22 mouse cellular contexts compared by ENCODE assay signal in the genomic region with DNA sequence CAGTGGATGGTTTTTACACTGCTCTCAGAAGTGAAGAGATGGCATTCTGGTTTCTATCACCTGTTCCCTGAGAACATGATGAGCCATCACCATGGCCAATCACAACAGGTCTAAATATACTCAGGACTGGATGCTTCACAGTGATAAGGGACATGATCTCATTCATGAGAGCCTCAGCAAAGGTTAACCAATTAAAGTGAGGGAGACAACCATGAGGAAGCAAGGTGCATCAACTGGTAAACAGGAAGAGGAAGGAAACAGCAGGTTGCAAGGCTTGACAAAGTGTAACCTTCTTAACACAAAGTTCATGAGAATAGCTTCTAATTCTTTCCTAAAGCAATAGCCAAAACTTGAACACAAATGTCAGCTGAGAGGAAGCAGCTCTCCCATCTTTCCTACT. TPM values are rescaled to one million over a fixed set of nuclear protein-coding genes. Genes with fewer than 3 reads are reported as not detected.
A peak's percentile ranks its signal among the peaks of the same experiment; 100 is the strongest.
DNase-seq lines count a peak whose midpoint lies in the region; ATAC-seq lines count a peak whose summit lies in the region.
"Had no signal": no experiment of that assay in that cellular context is flagged by ENCODE, and none has a peak within 500 bp of the region (broad histone marks: within the 10 kb centered on the region; RNA-seq: fewer than 3 reads in every experiment).

No protein-coding gene starts in this region.

- no peaks in the 10 kb centered on the region for H3K9me3 ChIP-seq in midbrain, embryonic 11.5 days (ENCODE audit: control insufficient read depth, low read length)
- H3K9me3 ChIP-seq in midbrain, embryonic 10.5 days (replicated peaks) = no peaks in the 10 kb centered on the region
- H3K9me3 ChIP-seq: embryonic facial prominence, embryonic 10.5 days; forebrain, embryonic 13.5 days; heart, embryonic 12.5 days; hindbrain, embryonic 15.5 days had no signal

- H3K4me1 ChIP-seq in midbrain, embryonic 11.5 days (ENCODE audit: control insufficient read depth, insufficient read depth, low read length) = no peaks in the 10 kb centered on the region
- H3K4me1 ChIP-seq in midbrain, embryonic 10.5 days = no peaks in the 10 kb centered on the region
- H3K4me1 ChIP-seq: forebrain, embryonic 13.5 days; heart, embryonic 12.5 days; hindbrain, embryonic 15.5 days had no signal

- no peaks in the 10 kb centered on the region; the same call in 1 of the 2 replicates for H3K36me3 ChIP-seq in midbrain, embryonic 11.5 days (ENCODE audit: control insufficient read depth, insufficient read depth, low read length)
- H3K36me3 ChIP-seq in midbrain, embryonic 10.5 days = peaks cover 52% of the 10 kb centered on the region

- no peak for ATAC-seq in midbrain, embryonic 11.5 days (ENCODE audit: low FRiP score)
- peak; percentile 60; the same call in 1 of the 2 replicates for ATAC-seq in neutrophil, adult 5-6 weeks (ENCODE audit: extremely low read depth, insufficient number of reproducible peaks, low FRiP score, poor library complexity, severe bottlenecking)
- ATAC-seq: forebrain, embryonic 13.5 days; forebrain, postnatal 0 days; Patski had no signal

- no peaks in the 10 kb centered on the region for H3K27me3 ChIP-seq in midbrain, embryonic 11.5 days (ENCODE audit: control insufficient read depth, insufficient read depth, low read length)
- no peaks in the 10 kb centered on the region for H3K27me3 ChIP-seq in midbrain, embryonic 10.5 days (ENCODE audit: low read depth, poor library complexity, severe bottlenecking)
- H3K27me3 ChIP-seq: CH12.LX; forebrain, embryonic 13.5 days; heart, embryonic 12.5 days; hindbrain, embryonic 15.5 days; Patski had no signal

- no peak overlapping the region for H3K4me3 ChIP-seq in midbrain, embryonic 11.5 days (ENCODE audit: low read depth, low read length)
- no peak overlapping the region for H3K4me3 ChIP-seq in midbrain, embryonic 10.5 days
- H3K4me3 ChIP-seq: embryonic facial prominence, embryonic 10.5 days; forebrain, embryonic 13.5 days; gastrocnemius, adult 2 months; heart, embryonic 12.5 days; hindbrain, embryonic 15.5 days had no signal

- H3K4me2 ChIP-seq in midbrain, embryonic 11.5 days = no peak overlapping the region
- H3K4me2 ChIP-seq: forebrain, embryonic 13.5 days; heart, embryonic 12.5 days; hindbrain, embryonic 15.5 days had no signal

- H3K9ac ChIP-seq in midbrain, embryonic 11.5 days (ENCODE audit: low read length) = no peak overlapping the region
- H3K9ac ChIP-seq: forebrain, embryonic 13.5 days; forebrain, postnatal 0 days; heart, embryonic 12.5 days; hindbrain, embryonic 15.5 days had no signal

- peak; percentile 70 for DNase-seq in midbrain, embryonic 11.5 days (ENCODE audit: low spot score, missing footprints)
- DNase-seq in midbrain, embryonic 10.5 days (ENCODE audit: low spot score) = no peak
- peak; percentile 49 for DNase-seq in induced T-regulatory cell, adult 2 months (ENCODE audit: low read depth)
- no peak for DNase-seq in thymus, postnatal 0 days (ENCODE audit: low spot score)
- DNase-seq in yolk sac, embryonic 10.5 days (ENCODE audit: low spot score) = no peak
- DNase-seq in lung, postnatal 36 days = no peak
- DNase-seq: adrenal gland, adult 2 months; adrenal gland, postnatal 25 days; B cell, adult 2 months; cerebellum, adult 2 months; cerebellum, postnatal 10 days; forebrain, postnatal 0 days; gastrocnemius, adult 2 months; gastrocnemius, postnatal 25 days; heart, postnatal 36 days had no signal

- no peak overlapping the region for H3K27ac ChIP-seq in midbrain, embryonic 11.5 days (ENCODE audit: low read depth, low read length)
- no peak overlapping the region for H3K27ac ChIP-seq in midbrain, embryonic 10.5 days (replicated peaks)
- H3K27ac ChIP-seq: embryonic facial prominence, embryonic 10.5 days; forebrain, embryonic 13.5 days; gastrocnemius, adult 2 months; hindbrain, embryonic 15.5 days had no signal

RNA-seq across cellular contexts. Expression of a gene that starts 16.9 kb away (rescaled TPM):
- 18.7 and 21.4 TPM in 2 replicates for polyA plus RNA-seq in midbrain, embryonic 11.5 days (2014; fragmentation: Nextera tagmentation; extraction: Ambion mirVana)
- 14.4 and 15.0 TPM in 2 replicates for polyA plus RNA-seq in midbrain, embryonic 10.5 days (2016; fragmentation: Nextera tagmentation; extraction: Ambion mirVana)
- 29.6 and 32.9 TPM in 2 replicates for total RNA-seq in neutrophil, adult 5-6 weeks (2017)
- polyA plus RNA-seq in thymus, postnatal 0 days (2015; fragmentation: Nextera tagmentation; extraction: Ambion mirVana) = 9.4 and 10.0 TPM in 2 replicates

RNA-seq across cellular contexts. Expression of a gene that starts 34.5 kb away (rescaled TPM):
- 242 and 251 TPM in 2 replicates for polyA plus RNA-seq in midbrain, embryonic 11.5 days (2014; fragmentation: Nextera tagmentation; extraction: Ambion mirVana)
- polyA plus RNA-seq in midbrain, embryonic 10.5 days (2016; fragmentation: Nextera tagmentation; extraction: Ambion mirVana) = 239 and 245 TPM in 2 replicates
- total RNA-seq in neutrophil, adult 5-6 weeks (2017) = 70.2 and 76.5 TPM in 2 replicates
- 132 and 133 TPM in 2 replicates for polyA plus RNA-seq in thymus, postnatal 0 days (2015; fragmentation: Nextera tagmentation; extraction: Ambion mirVana)

Comparison
In these comparisons a context has a peak if more than half of its experiments do, and no peak if none do; other contexts are left out.
1. DNase-seq: peak in midbrain, embryonic 11.5 days (single experiment) and induced T-regulatory cell, adult 2 months (single experiment); none in midbrain, embryonic 10.5 days (single experiment), thymus, postnatal 0 days (single experiment), yolk sac, embryonic 10.5 days (single experiment) and lung, postnatal 36 days (single experiment).